Mouse (Mus musculus): ENCODE measurements around the gene Tpsg1. TPM values are rescaled to one million over a fixed set of nuclear protein-coding genes. Genes with fewer than 3 reads are reported as not detected.

Tpsg1 gene
- 0.47 and 1.5 TPM in 2 replicates for polyA plus RNA-seq (2015; fragmentation: Nextera tagmentation; extraction: Ambion mirVana)

- H3K27ac ChIP-seq: no peak within 1 kb of the TSS
- H3K4me3 ChIP-seq (replicated peaks): no peak within 1 kb of the TSS
- H3K36me3 ChIP-seq: no peaks in the 10 kb centered on the region
- H3K27me3 ChIP-seq: no peaks in the 10 kb centered on the region
- no peak for ATAC-seq (replicated peaks; ENCODE audit: low FRiP score)
- 84% methylated on average over 3 of the region's 3 CpGs for WGBS
- H3K4me1 ChIP-seq: peaks cover 4% of the 10 kb centered on the region; the same call in 1 of the 2 replicates
- H3K4me2 ChIP-seq: no peak within 1 kb of the TSS
- no peaks in the 10 kb centered on the region for H3K9me3 ChIP-seq (replicated peaks)
- no peak within 1 kb of the TSS for H3K9ac ChIP-seq
These were observed at the start of gene Tpsg1 for GRCm38 (mm10) chr17:25368973-25369372. Tpsg1 (plus strand) TSS chr17:25369273.

GRCm38 (mm10) chr17:25320819-25321218 is 48.3 kb upstream of the Tpsg1 start:
- no peak overlapping the region for H3K27ac ChIP-seq
- H3K27me3 ChIP-seq: 0 out of 2 replicates have a peak, but pooled peaks cover 5% of the 10 kb centered on the region
- no peak for ATAC-seq (replicated peaks; ENCODE audit: low FRiP score)
- H3K36me3 ChIP-seq: no peaks in the 10 kb centered on the region
- H3K4me2 ChIP-seq: no peak overlapping the region
- H3K4me3 ChIP-seq (replicated peaks): no peak overlapping the region
- H3K9me3 ChIP-seq (replicated peaks): no peaks in the 10 kb centered on the region
- 85% methylated on average over 8 of the region's 8 CpGs for WGBS
- no peaks in the 10 kb centered on the region for H3K4me1 ChIP-seq
- H3K9ac ChIP-seq: no peak overlapping the region

GRCm38 (mm10) chr17:25322930-25323329 is 46.1 kb upstream of the Tpsg1 start:
- Histone ChIP-seq H3K4me2 (no peak overlapping the region), H3K9ac (no peak overlapping the region), H3K27ac (no peak overlapping the region), H3K4me1 (no peaks in the 10 kb centered on the region), H3K9me3 (replicated peaks) (no peaks in the 10 kb centered on the region), H3K36me3 (no peaks in the 10 kb centered on the region), H3K4me3 (replicated peaks) (no peak overlapping the region), H3K27me3 (0 out of 2 replicates have a peak, but pooled peaks cover 5% of the 10 kb centered on the region)
- 9% methylated on average over 2 of the region's 2 CpGs for WGBS
- ATAC-seq (replicated peaks; ENCODE audit: low FRiP score): no peak

- no peaks in the 10 kb centered on the region for H3K9me3 ChIP-seq (replicated peaks)
- H3K4me3 ChIP-seq (replicated peaks): no peak overlapping the region
- no peak overlapping the region for H3K9ac ChIP-seq
- WGBS: 72% methylated on average over 9 of the region's 9 CpGs
- no peaks in the 10 kb centered on the region for H3K4me1 ChIP-seq
- no peaks in the 10 kb centered on the region for H3K36me3 ChIP-seq
- ATAC-seq (replicated peaks; ENCODE audit: low FRiP score): no peak
- H3K27ac ChIP-seq: no peak overlapping the region
- no peak overlapping the region for H3K4me2 ChIP-seq
- H3K27me3 ChIP-seq: peaks cover 32% of the 10 kb centered on the region
These were observed 36.8 kb upstream of the Tpsg1 start for GRCm38 (mm10) chr17:25332321-25332720.

- H3K27ac ChIP-seq: no peak overlapping the region
- H3K4me1 ChIP-seq: no peaks in the 10 kb centered on the region
- peaks cover 32% of the 10 kb centered on the region for H3K27me3 ChIP-seq
- WGBS: 1% methylated on average over 8 of the region's 8 CpGs
- H3K36me3 ChIP-seq: no peaks in the 10 kb centered on the region
- no peaks in the 10 kb centered on the region for H3K9me3 ChIP-seq (replicated peaks)
- H3K4me2 ChIP-seq: no peak overlapping the region
- H3K9ac ChIP-seq: no peak overlapping the region
- H3K4me3 ChIP-seq (replicated peaks): no peak overlapping the region
- no peak for ATAC-seq (replicated peaks; ENCODE audit: low FRiP score)
These were observed 35.1 kb upstream of the Tpsg1 start for GRCm38 (mm10) chr17:25333943-25334342.

- 72% methylated on average over 4 of the region's 4 CpGs for WGBS
- Histone ChIP-seq H3K9me3 (replicated peaks) (no peaks in the 10 kb centered on the region), H3K36me3 (no peaks in the 10 kb centered on the region), H3K9ac (no peak overlapping the region), H3K4me3 (replicated peaks) (no peak overlapping the region), H3K4me1 (no peaks in the 10 kb centered on the region), H3K27ac (no peak overlapping the region), H3K27me3 (peaks cover 10% of the 10 kb centered on the region), H3K4me2 (no peak overlapping the region)
- 0 out of 2 replicates have a peak, but pooled peaks have one; percentile 58 for ATAC-seq (replicated peaks; ENCODE audit: low FRiP score)
These were observed 30.9 kb upstream of the Tpsg1 start for GRCm38 (mm10) chr17:25338218-25338617.

- H3K27me3 ChIP-seq: peaks cover 2% of the 10 kb centered on the region; the same call in 1 of the 2 replicates
- no peaks in the 10 kb centered on the region for H3K36me3 ChIP-seq
- no peak for ATAC-seq (replicated peaks; ENCODE audit: low FRiP score)
- H3K9ac ChIP-seq: no peak overlapping the region
- H3K4me3 ChIP-seq (replicated peaks): no peak overlapping the region
- 86% methylated on average over 6 of the region's 6 CpGs for WGBS
- no peak overlapping the region for H3K4me2 ChIP-seq
- H3K4me1 ChIP-seq: no peaks in the 10 kb centered on the region
- no peak overlapping the region for H3K27ac ChIP-seq
- no peaks in the 10 kb centered on the region for H3K9me3 ChIP-seq (replicated peaks)
These were observed 29.1 kb upstream of the Tpsg1 start for GRCm38 (mm10) chr17:25340003-25340402.

GRCm38 (mm10) chr17:25341490-25341889 is 27.6 kb upstream of the Tpsg1 start:
- Histone ChIP-seq H3K27ac (no peak overlapping the region), H3K9me3 (replicated peaks) (no peaks in the 10 kb centered on the region), H3K9ac (no peak overlapping the region), H3K4me1 (no peaks in the 10 kb centered on the region), H3K36me3 (no peaks in the 10 kb centered on the region), H3K4me2 (no peak overlapping the region), H3K27me3 (no peaks in the 10 kb centered on the region), H3K4me3 (replicated peaks) (no peak overlapping the region)
- ATAC-seq (replicated peaks; ENCODE audit: low FRiP score): no peak
- 30% methylated on average over 3 of the region's 3 CpGs for WGBS

GRCm38 (mm10) chr17:25345462-25345861 is 23.6 kb upstream of the Tpsg1 start, which contains the start of gene Tpsab1:
Tpsab1 (minus strand) TSS chr17:25345562.
- WGBS: 77% methylated on average over 4 of the region's 4 CpGs
- no peak within 1 kb of the TSS for H3K27ac ChIP-seq
- H3K4me3 ChIP-seq (replicated peaks): no peak within 1 kb of the TSS
- no peaks in the 10 kb centered on the region for H3K9me3 ChIP-seq (replicated peaks)
- H3K36me3 ChIP-seq: no peaks in the 10 kb centered on the region
- no peaks in the 10 kb centered on the region for H3K27me3 ChIP-seq
- H3K4me1 ChIP-seq: no peaks in the 10 kb centered on the region
- ATAC-seq (replicated peaks; ENCODE audit: low FRiP score): no peak
- no peak within 1 kb of the TSS for H3K9ac ChIP-seq
- H3K4me2 ChIP-seq: no peak within 1 kb of the TSS

GRCm38 (mm10) chr17:25361291-25361690 is 7.8 kb upstream of the Tpsg1 start:
- no peak overlapping the region for H3K9ac ChIP-seq
- H3K4me2 ChIP-seq: no peak overlapping the region
- ATAC-seq (replicated peaks; ENCODE audit: low FRiP score): no peak
- no peaks in the 10 kb centered on the region for H3K4me1 ChIP-seq
- H3K27ac ChIP-seq: no peak overlapping the region
- no peak overlapping the region for H3K4me3 ChIP-seq (replicated peaks)
- no peaks in the 10 kb centered on the region for H3K36me3 ChIP-seq
- WGBS: 73% methylated on average over 2 of the region's 2 CpGs
- 0 out of 2 replicates have a peak, but pooled peaks cover 2% of the 10 kb centered on the region for H3K27me3 ChIP-seq
- no peaks in the 10 kb centered on the region for H3K9me3 ChIP-seq (replicated peaks)

GRCm38 (mm10) chr17:25363726-25364125 is 5.3 kb upstream of the Tpsg1 start:
- H3K4me1 ChIP-seq: no peaks in the 10 kb centered on the region
- H3K4me3 ChIP-seq (replicated peaks): no peak overlapping the region
- no peak overlapping the region for H3K9ac ChIP-seq
- no peaks in the 10 kb centered on the region for H3K36me3 ChIP-seq
- no peak overlapping the region for H3K27ac ChIP-seq
- 7% methylated on average over 1 of the region's 1 CpGs for WGBS
- no peak overlapping the region for H3K4me2 ChIP-seq
- 0 out of 2 replicates have a peak, but pooled peaks cover 2% of the 10 kb centered on the region for H3K27me3 ChIP-seq
- ATAC-seq (replicated peaks; ENCODE audit: low FRiP score): no peak
- H3K9me3 ChIP-seq (replicated peaks): no peaks in the 10 kb centered on the region

- 60% methylated on average over 2 of the region's 2 CpGs for WGBS
- H3K4me2 ChIP-seq: no peak within 1 kb of the TSS
- no peak for ATAC-seq (replicated peaks; ENCODE audit: low FRiP score)
- no peaks in the 10 kb centered on the region for H3K9me3 ChIP-seq (replicated peaks)
- no peak within 1 kb of the TSS for H3K9ac ChIP-seq
- no peaks in the 10 kb centered on the region for H3K36me3 ChIP-seq
- 0 out of 2 replicates have a peak, but pooled peaks cover 2% of the 10 kb centered on the region for H3K27me3 ChIP-seq
- no peak within 1 kb of the TSS for H3K27ac ChIP-seq
- no peak within 1 kb of the TSS for H3K4me3 ChIP-seq (replicated peaks)
- H3K4me1 ChIP-seq: no peaks in the 10 kb centered on the region
These were observed 3.1 kb upstream of the Tpsg1 start, which contains the start of gene Tpsb2 for GRCm38 (mm10) chr17:25366005-25366404. Tpsb2 (plus strand) TSS chr17:25366305.

GRCm38 (mm10) chr17:25372491-25372890 is 3.4 kb downstream of the Tpsg1 start:
- Histone ChIP-seq H3K4me2 (no peak overlapping the region), H3K4me1 (peaks cover 4% of the 10 kb centered on the region; the same call in 1 of the 2 replicates), H3K27ac (no peak overlapping the region), H3K9ac (no peak overlapping the region), H3K9me3 (replicated peaks) (no peaks in the 10 kb centered on the region), H3K4me3 (replicated peaks) (no peak overlapping the region), H3K27me3 (no peaks in the 10 kb centered on the region), H3K36me3 (no peaks in the 10 kb centered on the region; the same call in 1 of the 2 replicates)
- WGBS: 65% methylated on average over 8 of the region's 8 CpGs
- ATAC-seq (replicated peaks; ENCODE audit: low FRiP score): no peak
